Mouse (Mus musculus) layer of hippocampus, adult 2 months (tissue): ENCODE data around the gene Pmm1. TPM values are rescaled to one million over a fixed set of nuclear protein-coding genes. Genes with fewer than 3 reads are reported as not detected.

ENCODE experiments used
- DNase-seq, 2 experiments: peaks; one replicate each; pipeline ENCODE4 v3.0.0; 2022; ENCODE audit warnings: low spot score in 2 of 2
- H3K27ac ChIP-seq: fragments of 200-600 bp; 2 replicates; pipeline ENCODE4 v1.8.1; 2022
- H3K4me3 ChIP-seq: fragments of 200-600 bp; 2 replicates; pipeline ENCODE4 v1.8.1; 2022; ENCODE audit warnings: mild to moderate bottlenecking
- CTCF ChIP-seq: fragments of 200-600 bp; conservative IDR thresholded peaks from 2 replicates; pipeline ENCODE4 v1.8.1; 2022; ENCODE audit warnings: antibody characterized with exemption, mild to moderate bottlenecking, moderate library complexity
- total RNA-seq, 2 experiments: library from RNA; stranded (reverse); gene quantifications; 2 replicates each; pipeline ENCODE4 v1.2.3; 2021

Gene Pmm1
- total RNA-seq, 2 experiments from 2014 or later, result 214 to 224 TPM

GRCm38 (mm10) chr15:81933986-81934385, 26.7 kb downstream of the Pmm1 start:
- no peak overlapping the region for H3K4me3 ChIP-seq
- TF ChIP-seq CTCF, result no peak
- no peak overlapping the region for H3K27ac ChIP-seq
- no peak for DNase-seq

GRCm38 (mm10) chr15:81932951-81933470, 27.7 kb downstream of the Pmm1 start:
- TF ChIP-seq CTCF, result no peak
- peak overlapping the region; percentile 59 for H3K27ac ChIP-seq
- no peak overlapping the region for H3K4me3 ChIP-seq
- DNase-seq, result peak; percentile 77 to 78

DNA sequence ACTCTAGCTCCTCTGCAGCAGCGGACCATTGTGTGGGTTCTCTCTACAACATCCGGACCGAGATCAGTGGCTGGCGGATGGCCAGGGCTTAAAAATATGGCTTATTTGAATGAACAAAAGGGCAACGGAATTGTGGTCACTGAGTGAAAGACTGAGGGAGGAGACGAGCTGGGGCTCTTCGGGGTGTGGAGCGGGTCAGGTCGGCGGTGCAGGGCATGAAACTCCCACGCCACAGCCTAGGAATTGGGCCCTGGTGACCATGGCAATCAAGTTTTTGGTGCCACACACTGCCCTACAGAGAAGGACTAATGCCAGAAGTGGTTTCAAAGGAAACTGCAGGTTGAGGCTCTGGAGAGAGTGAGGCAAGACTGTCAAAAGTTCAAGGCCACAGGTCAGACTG, 32.5 kb downstream of the Pmm1 start:
- DNase-seq, result peak in 1 of 2 experiments; percentile 44
- TF ChIP-seq CTCF, result no peak
- peak overlapping the region; percentile 81 for H3K27ac ChIP-seq

GRCm38 (mm10) chr15:81927741-81928140, 33.0 kb downstream of the Pmm1 start:
- Histone ChIP-seq H3K27ac (peak overlapping the region; percentile 81), H3K4me3 (no peak overlapping the region)
- DNase-seq, result no peak
- TF ChIP-seq CTCF, result no peak

More for the DNA sequence above, 32.5 kb downstream of the Pmm1 start:
- no peak overlapping the region for H3K4me3 ChIP-seq

- peak overlapping the region; percentile 71 for H3K27ac ChIP-seq
- DNase-seq, result no peak
- peak overlapping the region; percentile 84; the same call in 1 of the 2 replicates for H3K4me3 ChIP-seq
Observed at GRCm38 (mm10) chr15:81926446-81926822, 34.3 kb downstream of the Pmm1 start.

GRCm38 (mm10) chr15:81925760-81926445, 34.8 kb downstream of the Pmm1 start, which contains the start of gene Polr3h:
Polr3h (minus strand) TSS chr15:81926240.
- peak; percentile 94 to 96 for DNase-seq
- no peak for TF ChIP-seq CTCF
- Histone ChIP-seq H3K27ac (peak within 1 kb of the TSS; percentile 86), H3K4me3 (peak within 1 kb of the TSS; percentile 84)

More at GRCm38 (mm10) chr15:81926446-81926822, 34.3 kb downstream of the Pmm1 start:
- no peak for TF ChIP-seq CTCF

DNA sequence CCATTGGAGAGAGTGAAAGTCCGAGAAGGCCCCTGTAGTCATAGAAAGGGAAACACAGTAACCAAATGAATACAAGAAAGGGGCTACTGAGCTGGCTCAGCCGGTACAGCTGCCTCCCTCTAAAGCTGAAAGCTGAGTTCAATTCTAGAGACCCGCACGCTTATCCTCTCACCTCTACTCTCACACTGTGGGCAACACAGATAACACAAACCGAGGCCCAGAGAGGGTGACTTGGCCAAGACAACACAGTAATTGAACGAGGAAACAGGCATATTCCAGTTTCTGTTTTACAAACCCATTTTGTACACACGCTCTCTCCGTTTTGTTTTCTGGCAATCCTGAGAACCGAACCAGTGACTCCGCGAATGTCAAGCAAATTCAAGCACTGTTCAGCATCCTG, 35.8 kb downstream of the Pmm1 start:
- DNase-seq, result no peak
- Histone ChIP-seq H3K4me3 (peak overlapping the region; percentile 84), H3K27ac (peak overlapping the region; percentile 86)
- no peak for TF ChIP-seq CTCF

GRCm38 (mm10) chr15:81921255-81921654, 39.5 kb downstream of the Pmm1 start:
- no peak for DNase-seq
- TF ChIP-seq CTCF, result no peak
- H3K4me3 ChIP-seq, result no peak overlapping the region; the same call in 1 of the 2 replicates
- H3K27ac ChIP-seq, result peak overlapping the region; percentile 89

- no peak overlapping the region for H3K4me3 ChIP-seq
- no peak for TF ChIP-seq CTCF
- H3K27ac ChIP-seq, result peak overlapping the region; percentile 89
- DNase-seq, result peak in 1 of 2 experiments; percentile 74
Observed at GRCm38 (mm10) chr15:81920546-81921217, 40.0 kb downstream of the Pmm1 start.

- Histone ChIP-seq H3K4me3 (no peak overlapping the region), H3K27ac (peak overlapping the region; percentile 78)
- no peak for DNase-seq
- TF ChIP-seq CTCF, result no peak
Observed at GRCm38 (mm10) chr15:81919062-81919461, 41.7 kb downstream of the Pmm1 start.

GRCm38 (mm10) chr15:81917621-81918463, 42.9 kb downstream of the Pmm1 start:
- no peak overlapping the region for H3K4me3 ChIP-seq
- TF ChIP-seq CTCF, result peak; percentile 95
- DNase-seq, result peak in 1 of 2 experiments; percentile 74
- peak overlapping the region; percentile 78; the same call in 1 of the 2 replicates for H3K27ac ChIP-seq

- DNase-seq, result no peak
- Histone ChIP-seq H3K4me3 (no peak overlapping the region), H3K27ac (peak overlapping the region; percentile 78; the same call in 1 of the 2 replicates)
- TF ChIP-seq CTCF, result no peak
Observed at GRCm38 (mm10) chr15:81917201-81917600, 43.5 kb downstream of the Pmm1 start.
